Mouse (Mus musculus) G1E (cell line): ENCODE results near the gene Elane. TPM values are rescaled to one million over a fixed set of nuclear protein-coding genes. Genes with fewer than 3 reads are reported as not detected.

Experiments
- ATAC-seq: 2 replicates; pipeline ENCODE4 v1.8.0; 2016; ENCODE audit warnings: mild to moderate bottlenecking; ENCODE audit not compliant: insufficient number of reproducible peaks, poor library complexity, low FRiP score, severe bottlenecking; ENCODE audit errors: extremely low read depth
- DNase-seq: peaks from one replicate; pipeline ENCODE4 v3.0.0; 2012; ENCODE audit warnings: low spot score
- H3K27me3 ChIP-seq: 2 replicates; pipeline ENCODE4 v1.6.1; 2012; ENCODE audit warnings: mild to moderate bottlenecking, low read length, inconsistent platforms; ENCODE audit not compliant: insufficient read depth
- H3K36me3 ChIP-seq: replicated peaks from 2 replicates; pipeline ENCODE3; 2012; ENCODE audit warnings: mild to moderate bottlenecking, inconsistent platforms
- H3K4me1 ChIP-seq: 2 replicates; pipeline ENCODE4 v1.6.1; 2012; ENCODE audit warnings: low read depth, low read length, inconsistent platforms, mixed read lengths; ENCODE audit not compliant: insufficient read depth
- H3K4me3 ChIP-seq: 2 replicates; pipeline ENCODE4 v1.5.1; 2012; ENCODE audit warnings: low read depth, mild to moderate bottlenecking, inconsistent platforms, low read length, moderate library complexity, mixed read lengths
- H3K9me3 ChIP-seq: replicated peaks from 2 replicates; pipeline ENCODE4 v1.6.1; 2012; ENCODE audit warnings: inconsistent platforms
- CTCF ChIP-seq: IDR thresholded peaks from 2 replicates; pipeline ENCODE4 v1.5.1; 2012; ENCODE audit warnings: low read depth, low read length, inconsistent platforms, mixed read lengths
- GATA1 ChIP-seq: IDR thresholded peaks from 2 replicates; pipeline ENCODE4 v1.6.1; 2012; ENCODE audit warnings: borderline replicate concordance, low read length, inconsistent platforms, mixed read lengths
- GATA2 ChIP-seq: IDR thresholded peaks from 2 replicates; pipeline ENCODE4 v1.6.1; 2012; ENCODE audit warnings: low read depth, low read length, inconsistent platforms, borderline replicate concordance
- POLR2AphosphoS5 ChIP-seq: IDR thresholded peaks from 2 replicates; pipeline ENCODE4 v1.6.1; 2012; ENCODE audit warnings: low read depth, low read length, inconsistent platforms; ENCODE audit not compliant: insufficient replicate concordance
- TAL1 ChIP-seq: conservative IDR thresholded peaks from 2 replicates; pipeline ENCODE4 v1.6.1; 2012; ENCODE audit warnings: low read depth, low read length, inconsistent platforms, mixed read lengths
- polyA plus RNA-seq: library from polyadenylated mRNA; stranded (reverse); fragments of >175 nt; gene quantifications from 2 replicates; pipeline ENCODE4 v1.2.3, GENCODE M21; 2012
- total RNA-seq, 2 experiments: library from RNA; stranded (forward) in 1 of 2; stranded (reverse) in 1 of 2; fragments of 200-1000 nt in 1 of 2; fragments of >200 nt in 1 of 2; fragmentation: Nextera tagmentation in 1 of 2; gene quantifications; 2 replicates each; pipeline ENCODE4 v1.2.3; 2014 to 2017

The Elane gene
- total and polyA plus RNA-seq, 3 experiments = 1.1 TPM; not detected in 2

- H3K4me3 ChIP-seq = peak overlapping the region; percentile 93
- no peak for ATAC-seq
- peaks cover 80% of the 10 kb centered on the region for H3K4me1 ChIP-seq
- TF ChIP-seq POLR2AphosphoS5 (no peak; the same call in 1 of the 2 replicates), GATA2 (no peak), TAL1 (no peak), GATA1 (no peak), CTCF (no peak)
- H3K9me3 ChIP-seq = no peaks in the 10 kb centered on the region
- no peak for DNase-seq
- H3K27me3 ChIP-seq = no peaks in the 10 kb centered on the region
- peaks cover 70% of the 10 kb centered on the region for H3K36me3 ChIP-seq
Measured at GRCm38 (mm10) chr10:79856704-79857451, 29.2 kb upstream of the Elane start.

- Histone ChIP-seq H3K36me3 (peaks cover 75% of the 10 kb centered on the region), H3K4me1 (peaks cover 80% of the 10 kb centered on the region), H3K4me3 (peak overlapping the region; percentile 93), H3K9me3 (no peaks in the 10 kb centered on the region), H3K27me3 (no peaks in the 10 kb centered on the region)
- DNase-seq (no peak), ATAC-seq (no peak)
- TF ChIP-seq POLR2AphosphoS5 (no peak), CTCF (no peak), GATA1 (no peak), TAL1 (no peak), GATA2 (no peak)
Measured at GRCm38 (mm10) chr10:79857452-79857811, 28.6 kb upstream of the Elane start.

GRCm38 (mm10) chr10:79857894-79858293 lies 28.2 kb upstream of the Elane start:
- DNase-seq (no peak), ATAC-seq (no peak)
- H3K9me3 ChIP-seq = no peaks in the 10 kb centered on the region
- peaks cover 80% of the 10 kb centered on the region for H3K36me3 ChIP-seq
- no peaks in the 10 kb centered on the region for H3K27me3 ChIP-seq
- H3K4me3 ChIP-seq = peak overlapping the region; percentile 93; the same call in 1 of the 2 replicates
- H3K4me1 ChIP-seq = peaks cover 79% of the 10 kb centered on the region
- TF ChIP-seq GATA2 (no peak), CTCF (no peak), GATA1 (no peak), TAL1 (no peak), POLR2AphosphoS5 (no peak)

GRCm38 (mm10) chr10:79858416-79859074 lies 27.5 kb upstream of the Elane start:
- Histone ChIP-seq H3K4me1 (peaks cover 75% of the 10 kb centered on the region), H3K27me3 (no peaks in the 10 kb centered on the region), H3K36me3 (peaks cover 85% of the 10 kb centered on the region), H3K4me3 (peak overlapping the region; percentile 93; the same call in 1 of the 2 replicates), H3K9me3 (no peaks in the 10 kb centered on the region)
- no peak for DNase-seq
- ATAC-seq = no peak
- no peak for TF ChIP-seq POLR2AphosphoS5

- Histone ChIP-seq H3K27me3 (no peaks in the 10 kb centered on the region), H3K36me3 (peaks cover 88% of the 10 kb centered on the region), H3K9me3 (no peaks in the 10 kb centered on the region), H3K4me3 (no peak overlapping the region; the same call in 1 of the 2 replicates), H3K4me1 (peaks cover 71% of the 10 kb centered on the region)
- DNase-seq (no peak), ATAC-seq (no peak)
- no peak for TF ChIP-seq GATA2
- no peak for TF ChIP-seq CTCF
- TF ChIP-seq TAL1 = no peak
- no peak for TF ChIP-seq POLR2AphosphoS5
- TF ChIP-seq GATA1 = no peak
Measured at GRCm38 (mm10) chr10:79859116-79859515, 26.9 kb upstream of the Elane start.

- no peaks in the 10 kb centered on the region for H3K27me3 ChIP-seq
- H3K9me3 ChIP-seq = no peaks in the 10 kb centered on the region
- peaks cover 96% of the 10 kb centered on the region for H3K36me3 ChIP-seq
- H3K4me1 ChIP-seq = peaks cover 79% of the 10 kb centered on the region
- TF ChIP-seq GATA1 (no peak), GATA2 (no peak), POLR2AphosphoS5 (no peak), TAL1 (no peak), CTCF (no peak)
- ATAC-seq (no peak), DNase-seq (no peak)
- H3K4me3 ChIP-seq = peak overlapping the region; percentile 24; the same call in 1 of the 2 replicates
Measured at GRCm38 (mm10) chr10:79860079-79860911, 25.8 kb upstream of the Elane start.
